Mouse (Mus musculus) midbrain, embryonic 11.5 days (tissue): Measurements from ENCODE around the gene Rere. TPM values are rescaled to one million over a fixed set of nuclear protein-coding genes. Genes with fewer than 3 reads are reported as not detected.
"Not testable (repeated sequence)": the region's sequence is repeated elsewhere in the genome, so short reads cannot be mapped to it uniquely, and the experiment has no call there.

ENCODE experiments used
- ATAC-seq: fragments of 200-750 bp; cut with Nextera tagmentation; 2 replicates; pipeline ENCODE4 v1.8.0; 2017; ENCODE audit warnings: moderate TSS enrichment, moderate library complexity; ENCODE audit not compliant: low FRiP score
- DNase-seq: peaks from one replicate; pipeline ENCODE4 v3.0.0; 2015; ENCODE audit warnings: low spot score; ENCODE audit errors: missing footprints
- H3K27ac ChIP-seq: fragments of 300-500 bp; sonication (generic); 2 replicates; pipeline ENCODE4 v1.5.1; 2014; ENCODE audit warnings: low read depth, low read length
- H3K27me3 ChIP-seq: fragments of 300-500 bp; sonication (generic); 2 replicates; pipeline ENCODE4 v1.6.1; 2014; ENCODE audit warnings: mild to moderate bottlenecking, low read length, moderate library complexity, mixed read lengths; ENCODE audit not compliant: control insufficient read depth, insufficient read depth
- H3K36me3 ChIP-seq: fragments of 300-500 bp; sonication (generic); 2 replicates; pipeline ENCODE4 v1.6.1; 2014; ENCODE audit warnings: mild to moderate bottlenecking, low read length, moderate library complexity, mixed read lengths; ENCODE audit not compliant: control insufficient read depth, insufficient read depth
- H3K4me1 ChIP-seq: fragments of 300-500 bp; sonication (generic); 2 replicates; pipeline ENCODE4 v1.6.1; 2014; ENCODE audit warnings: low read length; ENCODE audit not compliant: control insufficient read depth, insufficient read depth
- H3K4me2 ChIP-seq: fragments of 300-500 bp; sonication (generic); 2 replicates; pipeline ENCODE4 v1.6.1; 2014; ENCODE audit warnings: mild to moderate bottlenecking, moderate library complexity
- H3K4me3 ChIP-seq: fragments of 300-500 bp; sonication (generic); 2 replicates; pipeline ENCODE4 v1.5.1; 2014; ENCODE audit warnings: low read depth, low read length
- H3K9ac ChIP-seq: fragments of 300-500 bp; sonication (generic); 2 replicates; pipeline ENCODE4 v1.6.1; 2014; ENCODE audit warnings: low read length
- H3K9me3 ChIP-seq: fragments of 300-500 bp; sonication (generic); 2 replicates; pipeline ENCODE4 v1.6.1; 2016; ENCODE audit warnings: low read length; ENCODE audit not compliant: control insufficient read depth
- WGBS: fragments of 180-500 bp; shearing (Covaris S2); extraction: QIAGEN DNeasy Blood & Tissue Kit; methylation state at CpG from one replicate; pipeline ENCODE4 v1.1.7; 2014; 5-methylcytosine and 5-hydroxymethylcytosine counted together
- polyA plus RNA-seq: library from polyadenylated mRNA; unstranded; fragments of >200 nt; fragmentation: Nextera tagmentation; extraction: Ambion mirVana; gene quantifications from 2 replicates; pipeline ENCODE4 v1.2.1, GENCODE M21; 2014

Gene Rere
- polyA plus RNA-seq, 1 experiment from 2014 or later, result 34.2 TPM

DNA sequence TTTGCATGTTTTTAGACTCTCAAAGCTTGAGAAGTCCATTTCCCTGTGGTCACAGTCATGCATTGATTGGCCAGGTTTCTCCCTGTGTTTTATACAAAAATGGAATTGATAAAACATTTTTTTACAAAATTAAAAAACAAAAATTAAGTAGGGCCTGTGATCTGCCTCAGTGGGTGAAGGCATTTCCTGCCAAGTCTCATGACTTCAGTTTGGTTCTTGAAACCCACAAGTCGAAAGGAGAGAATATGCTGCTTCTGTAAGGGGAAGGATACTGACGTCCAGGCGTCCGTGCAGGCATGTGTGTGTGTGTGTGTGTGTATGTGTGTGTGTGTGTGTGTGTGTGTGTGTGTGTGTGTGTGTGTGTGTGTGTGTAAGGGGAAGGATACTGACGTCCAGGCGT, 231.9 kb downstream of the Rere start:
- not testable (repeated sequence) for H3K27me3 ChIP-seq, H3K9ac ChIP-seq, DNase-seq, H3K9me3 ChIP-seq, H3K4me3 ChIP-seq, H3K36me3 ChIP-seq, H3K27ac ChIP-seq, ATAC-seq, H3K4me1 ChIP-seq, H3K4me2 ChIP-seq
- 99% methylated on average over 4 of the region's 6 CpGs for WGBS

DNA sequence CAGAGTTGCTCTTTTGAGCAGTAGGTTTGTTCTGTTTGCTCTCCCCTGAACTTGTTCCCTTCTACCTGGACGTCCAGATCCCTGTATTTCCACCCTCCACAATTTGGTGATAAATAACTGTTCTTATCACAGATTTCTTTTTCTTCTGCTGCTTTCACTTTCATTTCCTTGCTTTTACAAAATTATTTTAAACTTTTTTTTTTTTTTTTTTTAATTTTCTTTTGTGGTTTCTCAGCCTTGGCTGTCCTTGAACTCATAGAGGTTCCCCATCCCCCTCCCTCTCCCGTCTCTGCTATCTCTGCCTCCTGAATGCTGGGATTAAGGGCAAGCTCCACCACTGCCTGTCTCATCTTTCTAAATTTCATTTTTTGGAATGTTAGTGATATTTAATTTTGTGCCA, 234.8 kb downstream of the Rere start:
- Histone ChIP-seq H3K36me3 (no peaks in the 10 kb centered on the region), H3K9me3 (no peaks in the 10 kb centered on the region), H3K4me3 (no peak overlapping the region), H3K4me1 (0 out of 2 replicates have a peak, but pooled peaks cover 3% of the 10 kb centered on the region), H3K9ac (no peak overlapping the region), H3K27me3 (no peaks in the 10 kb centered on the region), H3K27ac (no peak overlapping the region), H3K4me2 (no peak overlapping the region)
- WGBS, result 70% methylated on average over 2 of the region's 2 CpGs
- ATAC-seq (no peak), DNase-seq (no peak)

DNA sequence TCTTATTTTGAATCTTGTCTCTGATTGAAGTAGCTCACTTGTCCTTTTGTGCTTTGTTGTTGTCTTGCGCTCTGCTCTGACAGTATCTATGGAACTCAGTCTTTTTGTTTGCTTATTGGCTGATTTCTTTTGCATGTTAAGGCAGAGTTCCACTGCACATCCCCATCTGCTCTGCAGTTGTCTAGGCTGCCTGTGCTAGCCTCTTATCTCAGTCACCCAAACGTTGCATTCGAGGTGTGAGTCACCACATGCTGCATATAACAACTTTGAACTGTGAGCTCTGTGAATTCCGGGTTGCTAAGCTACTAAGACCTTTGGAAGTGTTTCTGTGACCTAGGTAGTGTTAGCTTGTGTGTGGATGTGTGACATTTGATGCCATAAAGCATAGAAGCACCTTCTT, 235.9 kb downstream of the Rere start:
- 47% methylated on average over 4 of the region's 4 CpGs for WGBS
- ATAC-seq, result no peak
- no peaks in the 10 kb centered on the region for H3K36me3 ChIP-seq
- DNase-seq, result no peak
- no peak overlapping the region; the same call in 1 of the 2 replicates for H3K9ac ChIP-seq
- no peak overlapping the region for H3K4me2 ChIP-seq
- no peaks in the 10 kb centered on the region for H3K27me3 ChIP-seq
- 0 out of 2 replicates have a peak, but pooled peaks cover 3% of the 10 kb centered on the region for H3K4me1 ChIP-seq
- H3K9me3 ChIP-seq, result no peaks in the 10 kb centered on the region
- peak overlapping the region; percentile 22; the same call in 1 of the 2 replicates for H3K27ac ChIP-seq
- H3K4me3 ChIP-seq, result no peak overlapping the region

DNA sequence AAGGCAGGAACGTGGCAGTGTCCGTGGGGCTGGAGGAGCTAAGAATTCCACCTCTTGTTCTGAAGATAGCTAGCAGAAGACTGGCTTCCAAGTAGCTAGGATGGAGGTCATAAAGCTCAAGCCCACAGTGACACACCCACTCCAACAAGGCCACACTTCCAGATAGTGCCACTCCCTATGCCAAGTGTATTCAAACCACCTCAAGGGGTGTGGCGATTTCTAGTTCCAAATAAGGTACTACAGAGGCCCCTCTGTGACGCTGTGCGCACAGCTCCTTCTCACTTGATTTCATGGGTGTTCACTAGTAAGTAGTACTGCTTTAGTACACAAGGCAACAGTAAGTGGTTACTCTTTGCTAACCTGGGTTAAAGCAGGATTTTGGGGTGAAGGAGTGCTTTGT, 237.4 kb downstream of the Rere start:
- DNase-seq (no peak), ATAC-seq (no peak)
- H3K4me3 ChIP-seq, result no peak overlapping the region
- 99% methylated on average over 5 of the region's 5 CpGs for whole genome bisulfite sequencing
- no peaks in the 10 kb centered on the region for H3K27me3 ChIP-seq
- no peaks in the 10 kb centered on the region for H3K36me3 ChIP-seq
- no peak overlapping the region for H3K27ac ChIP-seq
- H3K4me2 ChIP-seq, result no peak overlapping the region
- H3K4me1 ChIP-seq, result 0 out of 2 replicates have a peak, but pooled peaks cover 3% of the 10 kb centered on the region
- H3K9me3 ChIP-seq, result no peaks in the 10 kb centered on the region
- H3K9ac ChIP-seq, result no peak overlapping the region

GRCm38 (mm10) chr4:150520069-150520468, 238.6 kb downstream of the Rere start:
- H3K27ac ChIP-seq, result no peak overlapping the region
- H3K27me3 ChIP-seq, result no peaks in the 10 kb centered on the region
- no peak overlapping the region for H3K9ac ChIP-seq
- ATAC-seq (no peak), DNase-seq (no peak)
- H3K4me3 ChIP-seq, result no peak overlapping the region
- H3K4me2 ChIP-seq, result no peak overlapping the region
- H3K4me1 ChIP-seq, result 0 out of 2 replicates have a peak, but pooled peaks cover 3% of the 10 kb centered on the region
- H3K9me3 ChIP-seq, result no peaks in the 10 kb centered on the region
- 90% methylated on average over 1 of the region's 1 CpGs for WGBS
- H3K36me3 ChIP-seq, result no peaks in the 10 kb centered on the region

GRCm38 (mm10) chr4:150522425-150522824, 241.0 kb downstream of the Rere start:
- H3K27ac ChIP-seq, result no peak overlapping the region
- H3K9ac ChIP-seq, result no peak overlapping the region
- H3K4me3 ChIP-seq, result no peak overlapping the region
- H3K4me2 ChIP-seq, result no peak overlapping the region
- no peaks in the 10 kb centered on the region for H3K9me3 ChIP-seq
- ATAC-seq, result no peak
- H3K27me3 ChIP-seq, result no peaks in the 10 kb centered on the region
- no peaks in the 10 kb centered on the region for H3K4me1 ChIP-seq
- DNase-seq, result no peak
- WGBS, result 59% methylated on average over 5 of the region's 5 CpGs
- no peaks in the 10 kb centered on the region for H3K36me3 ChIP-seq

- no peak for DNase-seq
- H3K36me3 ChIP-seq, result no peaks in the 10 kb centered on the region
Observed at GRCm38 (mm10) chr4:150523351-150523750, 241.9 kb downstream of the Rere start.

GRCm38 (mm10) chr4:150526269-150526668, 244.8 kb downstream of the Rere start:
- H3K9me3 ChIP-seq, result no peaks in the 10 kb centered on the region
- no peaks in the 10 kb centered on the region for H3K4me1 ChIP-seq
- ATAC-seq (no peak), DNase-seq (no peak)
- no peak overlapping the region for H3K4me2 ChIP-seq
- H3K36me3 ChIP-seq, result no peaks in the 10 kb centered on the region
- H3K27ac ChIP-seq, result no peak overlapping the region
- WGBS, result 91% methylated on average over 1 of the region's 1 CpGs
- no peak overlapping the region for H3K4me3 ChIP-seq
- H3K27me3 ChIP-seq, result no peaks in the 10 kb centered on the region
- H3K9ac ChIP-seq, result no peak overlapping the region

More at GRCm38 (mm10) chr4:150523351-150523750, 241.9 kb downstream of the Rere start:
- no peak overlapping the region for H3K9ac ChIP-seq
- no peaks in the 10 kb centered on the region for H3K4me1 ChIP-seq
- no peaks in the 10 kb centered on the region for H3K27me3 ChIP-seq
- no peak overlapping the region; the same call in 1 of the 2 replicates for H3K27ac ChIP-seq
- H3K4me3 ChIP-seq, result no peak overlapping the region
- H3K4me2 ChIP-seq, result no peak overlapping the region
- 0 out of 2 replicates have a peak, but pooled peaks have one; percentile 33 for ATAC-seq
- H3K9me3 ChIP-seq, result no peaks in the 10 kb centered on the region

DNA sequence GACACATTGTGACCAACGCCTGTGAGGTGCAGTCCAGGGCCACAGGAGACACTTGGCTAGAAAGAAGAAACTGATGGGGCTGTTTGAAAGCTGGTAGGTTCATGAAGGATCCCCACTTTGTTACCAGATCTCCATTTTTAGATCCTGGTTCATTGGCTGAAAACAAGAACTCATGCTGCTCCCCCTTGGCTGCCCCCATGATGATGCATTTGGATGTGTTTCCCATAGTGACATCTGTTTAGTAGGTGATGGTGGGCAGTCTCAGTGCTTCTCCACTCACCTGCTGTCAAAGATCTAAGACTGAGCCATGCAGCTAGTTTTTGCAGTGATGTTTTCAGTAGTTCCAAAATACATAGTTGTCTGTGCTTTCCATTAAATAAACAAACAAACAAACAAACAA, 247.0 kb downstream of the Rere start:
- no peak for DNase-seq
- Histone ChIP-seq H3K36me3 (no peaks in the 10 kb centered on the region), H3K4me2 (no peak overlapping the region), H3K9ac (no peak overlapping the region), H3K27me3 (no peaks in the 10 kb centered on the region), H3K4me3 (no peak overlapping the region), H3K27ac (no peak overlapping the region), H3K9me3 (no peaks in the 10 kb centered on the region), H3K4me1 (no peaks in the 10 kb centered on the region)
- WGBS, result 100% methylated on average over 1 of the region's 1 CpGs
- ATAC-seq, result no peak
